In the genomic region with DNA sequence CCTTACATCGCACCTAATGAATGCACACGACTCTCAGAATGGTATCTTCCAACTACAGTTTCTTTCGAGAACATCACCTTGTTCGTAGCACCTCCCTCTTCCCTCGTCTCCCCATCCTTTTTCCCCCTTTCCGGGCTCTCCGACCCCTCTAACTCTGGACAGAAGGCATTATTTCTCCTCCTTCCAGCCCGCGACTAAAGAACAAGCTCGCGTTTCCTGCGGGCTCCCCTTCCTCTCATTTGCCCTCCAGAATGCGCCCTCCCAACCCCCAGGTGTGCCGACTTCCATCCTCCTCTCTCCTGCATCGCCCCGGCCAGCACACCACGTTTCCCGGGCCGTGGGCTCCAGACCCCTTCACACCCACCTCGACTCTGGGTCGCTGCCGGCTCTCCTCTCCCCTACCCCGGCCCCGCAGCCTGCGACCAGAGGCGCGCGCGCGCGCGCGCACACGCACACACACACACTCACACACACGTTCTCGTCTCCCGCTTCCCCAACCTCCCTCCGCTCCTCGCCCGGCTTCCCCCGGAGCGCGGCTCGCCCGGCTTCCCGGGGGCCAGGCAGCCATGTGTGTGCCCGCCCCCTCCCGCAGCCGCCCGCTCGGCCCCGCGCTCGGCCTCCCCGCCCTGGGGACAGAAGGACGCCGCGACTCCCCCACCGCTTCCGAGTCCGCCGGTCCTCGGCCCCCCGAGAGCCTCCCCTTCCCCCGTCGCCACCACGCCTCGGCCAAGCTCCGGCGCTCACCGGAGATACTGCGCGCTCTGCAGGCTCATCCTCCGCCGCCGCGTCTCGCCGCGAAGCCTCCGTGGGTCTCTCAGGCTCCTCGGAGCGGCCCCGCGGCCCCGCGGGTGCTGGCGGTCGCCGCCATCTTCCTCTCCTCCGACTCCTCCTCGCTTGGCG, we compare ENCODE assay signal across 8 mouse cellular contexts. TPM values are rescaled to one million over a fixed set of nuclear protein-coding genes. Genes with fewer than 3 reads are reported as not detected.
DNase-seq lines count a peak whose midpoint lies in the region; ATAC-seq and TF ChIP-seq lines count a peak whose summit lies in the region.

A gene (minus strand): TSS at position 882 of the 900 bp plus-strand sequence.

- no peaks in the 10 kb centered on the region for H3K36me3 ChIP-seq in hindbrain, embryonic 12.5 days
- no peaks in the 10 kb centered on the region for H3K36me3 ChIP-seq in midbrain, postnatal 0 days (ENCODE audit: insufficient read depth, low read length)

- H3K9ac ChIP-seq in hindbrain, embryonic 12.5 days = peak within 1 kb of the TSS; percentile 90
- peak within 1 kb of the TSS; percentile 93 for H3K9ac ChIP-seq in midbrain, postnatal 0 days (replicated peaks; ENCODE audit: low read length, poor library complexity, severe bottlenecking)

- H3K4me1 ChIP-seq in hindbrain, embryonic 12.5 days = peaks cover 12% of the 10 kb centered on the region
- 0 out of 2 replicates have a peak, but pooled peaks cover 3% of the 10 kb centered on the region for H3K4me1 ChIP-seq in midbrain, postnatal 0 days (ENCODE audit: insufficient read depth, low read length)

- ATAC-seq in hindbrain, embryonic 12.5 days (ENCODE audit: low FRiP score) = peak; percentile 59
- peak; percentile 32 for ATAC-seq in midbrain, postnatal 0 days (ENCODE audit: low FRiP score)

- WGBS in hindbrain, embryonic 12.5 days = under 1% methylated on average over 86 of the region's 93 CpGs
- under 1% methylated on average over 60 of the region's 93 CpGs for WGBS in midbrain, postnatal 0 days

- peak within 1 kb of the TSS; percentile 94 for H3K4me3 ChIP-seq in hindbrain, embryonic 12.5 days
- H3K4me3 ChIP-seq in midbrain, postnatal 0 days (ENCODE audit: low read depth, low read length) = peak within 1 kb of the TSS; percentile 94

- no peaks in the 10 kb centered on the region for H3K27me3 ChIP-seq in hindbrain, embryonic 12.5 days
- no peaks in the 10 kb centered on the region for H3K27me3 ChIP-seq in midbrain, postnatal 0 days (ENCODE audit: insufficient read depth, low read length)

- peak; percentile 37 for DNase-seq in 3T3-L1 (ENCODE audit: low read depth, low spot score)
- peak; percentile 84 for DNase-seq in Muller cell, postnatal 12 days (ENCODE audit: inconsistent ontology term)
- DNase-seq in cerebellum, postnatal 10 days = peak; percentile 79
- DNase-seq in frontal cortex, postnatal 25 days (ENCODE audit: low spot score in 2 of 2) = peak; percentile 47 to 52
- DNase-seq in left cerebral cortex, postnatal 25 days (ENCODE audit: low spot score in 2 of 2) = peak; percentile 9 to 70
- DNase-seq in midbrain, postnatal 0 days (ENCODE audit: low spot score) = peak; percentile 66
- DNase-seq in thymus, postnatal 25 days = peak; percentile 75

- TF ChIP-seq CTCF in midbrain, postnatal 0 days (IDR thresholded peaks at IDR 0.05) = no peak

- peak within 1 kb of the TSS; percentile 96 for H3K4me2 ChIP-seq in hindbrain, embryonic 12.5 days (replicated peaks)
- peak within 1 kb of the TSS; percentile 94 for H3K4me2 ChIP-seq in midbrain, postnatal 0 days (ENCODE audit: low read depth, low read length, poor library complexity, severe bottlenecking)

- peak within 1 kb of the TSS; percentile 99 for H3K27ac ChIP-seq in hindbrain, embryonic 12.5 days
- H3K27ac ChIP-seq in midbrain, postnatal 0 days (ENCODE audit: low read depth, low read length) = peak within 1 kb of the TSS; percentile 99

- H3K9me3 ChIP-seq in hindbrain, embryonic 12.5 days (replicated peaks) = no peaks in the 10 kb centered on the region
- no peaks in the 10 kb centered on the region for H3K9me3 ChIP-seq in midbrain, postnatal 0 days (ENCODE audit: low read length)

- intact Hi-C loops in left cerebral cortex, postnatal 25 days (cut with DNase I) = loop anchor here (2.0 to 5.0 kb wide), 6 partner anchors 55 to 377 kb away; no protein-coding TSS in a partner anchor

RNA-seq across cellular contexts. Expression of the gene that starts here (rescaled TPM):
- polyA plus RNA-seq in hindbrain, embryonic 12.5 days (2016; fragmentation: Nextera tagmentation; extraction: Ambion mirVana) = 40.8 and 42.4 TPM in 2 replicates
- 10 to 100 TPM; 91.8 to 94.1 TPM for total RNA-seq in left cerebral cortex, postnatal 25 days (2021)
- total RNA-seq in midbrain, postnatal 0 days (2014; rRNA removed) = 63.5 and 72.6 TPM in 2 replicates
- polyA plus RNA-seq in midbrain, postnatal 0 days (2015; fragmentation: Nextera tagmentation; extraction: Ambion mirVana) = 29.9 and 30.5 TPM in 2 replicates

Comparison
In these comparisons a context has a peak if more than half of its experiments do, and no peak if none do; other contexts are left out.
1. Peak in every context shown above with its lines: DNase-seq, ATAC-seq, H3K4me3 ChIP-seq and H3K27ac ChIP-seq.